Mouse (Mus musculus) hindbrain, embryonic 15.5 days (tissue): Measurements from ENCODE around the gene Ctbs. TPM values are rescaled to one million over a fixed set of nuclear protein-coding genes. Genes with fewer than 3 reads are reported as not detected.

Experiments used
- ATAC-seq: fragments of 200-750 bp; cut with Nextera tagmentation; 2 replicates; pipeline ENCODE4 v1.8.0; 2017; ENCODE audit warnings: low read depth, moderate number of reproducible peaks, moderate TSS enrichment; ENCODE audit not compliant: low FRiP score
- H3K27ac ChIP-seq: fragments of 300-500 bp; sonication (generic); replicated peaks from 2 replicates; pipeline ENCODE4 v1.5.1; 2015; ENCODE audit warnings: mild to moderate bottlenecking, inconsistent platforms
- H3K27me3 ChIP-seq: fragments of 300-500 bp; sonication (generic); 2 replicates; pipeline ENCODE4 v1.6.1; 2015; ENCODE audit warnings: control low read depth, inconsistent platforms
- H3K36me3 ChIP-seq: fragments of 300-500 bp; sonication (generic); 2 replicates; pipeline ENCODE4 v1.6.1; 2015; ENCODE audit warnings: control low read depth, inconsistent platforms
- H3K4me1 ChIP-seq: fragments of 300-500 bp; sonication (generic); replicated peaks from 2 replicates; pipeline ENCODE4 v1.6.1; 2015; ENCODE audit warnings: control low read depth, inconsistent platforms
- H3K4me2 ChIP-seq: fragments of 300-500 bp; sonication (generic); 2 replicates; pipeline ENCODE4 v1.6.1; 2015; ENCODE audit warnings: moderate library complexity, mild to moderate bottlenecking, inconsistent platforms
- H3K4me3 ChIP-seq: fragments of 300-500 bp; sonication (generic); 2 replicates; pipeline ENCODE4 v1.5.1; 2015; ENCODE audit warnings: mild to moderate bottlenecking, inconsistent platforms
- H3K9ac ChIP-seq: fragments of 300-500 bp; sonication (generic); 2 replicates; pipeline ENCODE4 v1.6.1; 2015; ENCODE audit warnings: inconsistent platforms
- H3K9me3 ChIP-seq: fragments of 300-500 bp; sonication (generic); 2 replicates; pipeline ENCODE4 v1.6.1; 2016; ENCODE audit warnings: control low read depth, inconsistent platforms
- WGBS: fragments of 180-500 bp; shearing (Covaris S2); methylation state at CpG from one replicate; pipeline ENCODE4 v1.1.7; 2015; 5-methylcytosine and 5-hydroxymethylcytosine counted together
- polyA plus RNA-seq: library from polyadenylated mRNA; unstranded; fragments of >200 nt; fragmentation: Nextera tagmentation; extraction: Ambion mirVana; gene quantifications from 2 replicates; pipeline ENCODE4 v1.2.1, GENCODE M21; 2015

Gene Ctbs
- polyA plus RNA-seq, 1 experiment from 2014 or later: 5.8 TPM

DNA sequence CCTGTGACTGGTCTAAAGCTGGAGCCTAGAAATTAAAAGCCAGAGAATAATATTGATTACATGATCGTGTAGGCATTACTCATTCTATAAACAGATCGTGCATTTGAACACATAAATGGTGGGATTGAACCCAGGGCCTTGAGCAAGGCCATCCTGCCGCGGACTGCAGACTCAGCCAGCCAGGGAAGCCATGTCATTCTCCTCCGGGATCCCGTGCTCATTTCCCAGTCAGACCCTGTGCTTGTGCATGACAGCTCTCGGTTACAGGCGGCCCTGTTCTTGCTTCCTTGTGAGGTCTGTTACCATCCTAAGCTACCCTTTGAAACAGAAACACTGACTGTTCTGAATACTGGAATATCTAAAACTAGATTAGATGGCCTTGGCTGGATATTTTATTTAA lies 14.9 kb upstream of the Ctbs start:
- H3K9ac ChIP-seq: no peak overlapping the region
- H3K36me3 ChIP-seq: peaks cover 52% of the 10 kb centered on the region
- H3K27me3 ChIP-seq: no peaks in the 10 kb centered on the region

DNA sequence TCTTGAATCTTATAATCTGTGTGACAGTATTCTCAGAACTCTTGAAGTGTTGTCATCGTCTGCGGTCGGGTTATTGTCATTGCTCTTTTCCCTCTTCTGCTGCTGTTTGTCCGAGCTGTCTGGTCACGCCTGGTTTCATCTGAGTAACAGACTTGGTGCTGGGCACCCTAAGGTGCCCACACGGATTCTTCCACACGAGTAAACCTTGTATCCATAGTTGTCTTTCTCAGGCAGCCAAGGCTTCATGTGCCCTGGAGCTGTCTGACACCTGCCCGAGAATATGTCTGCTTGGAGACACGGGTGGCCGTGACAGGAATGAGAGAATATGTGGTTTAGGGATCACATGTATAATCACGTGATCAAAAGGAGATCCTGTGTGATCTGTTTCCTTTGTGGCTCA lies 14.1 kb upstream of the Ctbs start:
- H3K4me1 ChIP-seq: no peaks in the 10 kb centered on the region
- ATAC-seq: no peak
- no peak overlapping the region for H3K9ac ChIP-seq
- no peak overlapping the region for H3K4me2 ChIP-seq
- no peaks in the 10 kb centered on the region for H3K9me3 ChIP-seq
- H3K4me3 ChIP-seq: no peak overlapping the region
- no peaks in the 10 kb centered on the region for H3K27me3 ChIP-seq
- no peak overlapping the region for H3K27ac ChIP-seq
- WGBS: 87% methylated on average over 11 of the region's 11 CpGs
- peaks cover 49% of the 10 kb centered on the region for H3K36me3 ChIP-seq

More for the DNA sequence above, 14.9 kb upstream of the Ctbs start:
- no peaks in the 10 kb centered on the region for H3K4me1 ChIP-seq
- ATAC-seq: no peak
- H3K4me3 ChIP-seq: no peak overlapping the region
- 96% methylated on average over 8 of the region's 8 CpGs for WGBS
- no peak overlapping the region for H3K27ac ChIP-seq
- H3K4me2 ChIP-seq: no peak overlapping the region
- no peaks in the 10 kb centered on the region for H3K9me3 ChIP-seq

DNA sequence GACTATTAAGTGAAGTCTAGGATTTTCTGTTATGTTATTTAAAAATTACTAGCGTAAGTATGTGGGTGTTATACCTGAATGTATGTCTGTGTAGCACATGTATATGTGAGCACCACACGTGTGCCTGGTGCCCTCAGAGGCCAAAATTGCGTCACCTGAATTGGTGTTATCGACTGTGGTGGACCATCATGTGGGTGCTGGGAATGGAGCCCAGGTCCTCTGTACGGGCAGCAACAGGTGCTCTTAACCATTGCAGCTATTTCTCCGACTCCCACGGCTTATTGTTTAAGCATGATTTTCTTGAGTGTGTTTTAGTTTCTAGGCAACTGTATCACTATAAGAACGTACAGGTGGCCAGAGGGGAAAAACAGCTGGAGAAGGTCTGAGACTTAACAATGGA lies 13.5 kb upstream of the Ctbs start:
- Histone ChIP-seq H3K4me3 (no peak overlapping the region), H3K4me1 (no peaks in the 10 kb centered on the region), H3K36me3 (peaks cover 47% of the 10 kb centered on the region), H3K9ac (no peak overlapping the region), H3K27me3 (no peaks in the 10 kb centered on the region), H3K4me2 (no peak overlapping the region), H3K27ac (no peak overlapping the region), H3K9me3 (no peaks in the 10 kb centered on the region)
- 95% methylated on average over 8 of the region's 8 CpGs for WGBS
- no peak for ATAC-seq

DNA sequence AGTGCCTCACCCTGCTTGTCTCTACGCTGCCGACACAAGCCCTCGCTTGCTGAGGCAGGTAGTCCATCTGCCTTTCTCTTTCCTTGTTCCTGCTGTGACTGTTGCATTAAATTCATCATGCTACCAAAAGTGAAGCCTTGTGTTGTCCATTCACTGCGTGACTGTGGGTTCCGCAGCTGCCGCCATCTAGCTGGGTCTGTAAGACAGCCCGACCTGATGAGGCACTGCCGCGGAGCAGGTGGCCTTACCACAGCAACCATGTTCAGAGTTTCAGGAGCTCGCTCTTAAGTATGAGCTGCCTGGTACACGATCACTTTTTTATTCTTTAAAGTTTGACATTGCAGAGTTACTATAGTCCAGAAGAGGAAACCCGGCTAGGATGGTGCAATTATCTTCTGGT lies 9.6 kb upstream of the Ctbs start:
- no peaks in the 10 kb centered on the region for H3K27me3 ChIP-seq
- H3K9me3 ChIP-seq: no peaks in the 10 kb centered on the region
- H3K4me2 ChIP-seq: no peak overlapping the region
- H3K27ac ChIP-seq: no peak overlapping the region
- H3K4me1 ChIP-seq: no peaks in the 10 kb centered on the region
- peaks cover 34% of the 10 kb centered on the region for H3K36me3 ChIP-seq
- no peak for ATAC-seq
- 93% methylated on average over 12 of the region's 12 CpGs for WGBS
- no peak overlapping the region for H3K4me3 ChIP-seq
- no peak overlapping the region for H3K9ac ChIP-seq

DNA sequence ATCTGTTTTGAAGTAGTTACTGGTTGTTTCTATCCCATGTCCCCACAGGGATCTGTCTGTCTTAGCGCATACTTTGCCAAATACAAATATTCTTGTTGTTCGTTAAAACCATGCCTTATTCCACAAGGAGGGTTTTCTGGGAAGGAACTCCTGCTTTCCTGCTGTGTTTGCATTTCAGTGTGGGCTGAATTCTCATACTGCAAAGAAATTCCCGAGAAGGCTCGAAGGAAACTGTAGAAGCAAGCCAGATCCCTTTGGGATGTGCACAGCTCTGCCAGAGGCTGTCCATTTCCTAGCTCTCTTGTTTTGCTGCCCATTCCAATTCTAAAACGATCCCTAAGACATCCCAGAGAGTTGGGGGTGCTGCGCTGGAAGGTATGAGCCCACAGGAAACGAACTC lies 9.2 kb upstream of the Ctbs start:
- Histone ChIP-seq H3K27ac (no peak overlapping the region), H3K4me2 (no peak overlapping the region), H3K36me3 (peaks cover 34% of the 10 kb centered on the region), H3K9ac (no peak overlapping the region), H3K9me3 (no peaks in the 10 kb centered on the region), H3K27me3 (no peaks in the 10 kb centered on the region), H3K4me3 (no peak overlapping the region), H3K4me1 (no peaks in the 10 kb centered on the region)
- WGBS: 87% methylated on average over 7 of the region's 7 CpGs
- ATAC-seq: no peak

DNA sequence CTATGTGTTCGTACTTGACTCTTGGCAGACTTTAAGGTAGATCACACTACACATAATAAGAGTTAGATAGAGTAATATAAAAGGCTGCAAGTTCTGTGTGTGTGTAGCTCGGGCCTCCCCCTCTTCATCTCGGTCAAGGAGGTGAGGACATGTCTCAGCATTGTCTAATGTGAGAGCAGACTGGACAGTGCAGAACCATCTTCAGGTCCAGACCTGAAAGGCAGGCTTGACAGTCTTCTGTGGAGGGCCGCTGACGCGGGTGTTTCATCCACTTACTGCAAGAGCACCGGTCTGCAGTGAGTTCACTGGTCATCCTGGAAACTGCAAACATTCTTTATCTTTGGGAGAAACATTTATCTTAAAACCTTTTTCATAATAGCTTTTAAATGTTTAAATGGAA lies 7.1 kb upstream of the Ctbs start:
- no peak overlapping the region for H3K27ac ChIP-seq
- H3K9ac ChIP-seq: no peak overlapping the region
- H3K9me3 ChIP-seq: no peaks in the 10 kb centered on the region
- H3K4me2 ChIP-seq: no peak overlapping the region
- peaks cover 16% of the 10 kb centered on the region for H3K36me3 ChIP-seq
- WGBS: 93% methylated on average over 7 of the region's 7 CpGs
- ATAC-seq: no peak
- H3K4me1 ChIP-seq: no peaks in the 10 kb centered on the region
- H3K27me3 ChIP-seq: no peaks in the 10 kb centered on the region
- no peak overlapping the region for H3K4me3 ChIP-seq

DNA sequence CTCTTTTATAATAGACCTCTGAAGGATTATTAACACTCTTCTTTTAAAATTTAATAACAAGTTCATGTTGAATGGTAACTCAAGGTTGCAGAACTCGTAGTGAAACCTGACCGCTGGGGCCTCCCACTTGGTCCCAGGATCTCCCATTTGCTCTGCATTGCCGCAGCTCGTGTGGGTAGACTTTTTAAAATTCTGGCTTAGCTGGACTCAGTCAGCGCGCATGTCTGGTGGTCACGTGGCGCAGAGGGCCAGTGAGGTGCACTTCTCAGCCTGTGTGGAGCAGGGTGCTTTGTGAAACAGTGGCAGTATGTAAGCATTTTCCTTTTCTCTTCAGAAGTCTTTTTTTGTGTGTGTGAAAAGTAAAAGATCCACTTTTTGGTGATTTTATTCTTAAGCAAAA lies 6.7 kb upstream of the Ctbs start:
- 92% methylated on average over 8 of the region's 8 CpGs for WGBS
- no peaks in the 10 kb centered on the region for H3K9me3 ChIP-seq
- no peak for ATAC-seq
- no peak overlapping the region for H3K27ac ChIP-seq
- no peaks in the 10 kb centered on the region for H3K4me1 ChIP-seq
- H3K36me3 ChIP-seq: peaks cover 15% of the 10 kb centered on the region; the same call in 1 of the 2 replicates
- H3K27me3 ChIP-seq: no peaks in the 10 kb centered on the region
- no peak overlapping the region for H3K4me3 ChIP-seq
- H3K9ac ChIP-seq: no peak overlapping the region
- H3K4me2 ChIP-seq: no peak overlapping the region

DNA sequence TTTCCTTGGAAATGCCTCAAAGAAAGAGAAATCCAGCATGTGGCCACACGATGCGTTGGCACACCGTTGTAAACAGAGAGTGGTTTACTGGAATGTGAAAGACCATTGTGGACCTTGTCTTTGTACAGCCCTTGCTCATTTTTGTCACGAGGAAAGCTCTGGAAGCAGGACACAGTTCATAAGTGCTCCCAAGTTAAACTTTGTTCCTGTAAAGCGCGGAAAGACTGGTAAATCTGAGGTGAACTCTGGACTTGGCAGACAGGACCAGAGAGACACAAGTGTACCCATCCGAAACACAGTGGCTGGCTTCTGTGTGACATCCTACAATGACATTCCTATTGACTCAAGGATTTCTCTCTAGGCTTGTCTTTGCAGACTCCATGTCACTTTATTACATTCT lies 6.2 kb upstream of the Ctbs start:
- Histone ChIP-seq H3K27ac (no peak overlapping the region), H3K4me1 (no peaks in the 10 kb centered on the region), H3K9me3 (no peaks in the 10 kb centered on the region), H3K4me2 (no peak overlapping the region), H3K4me3 (no peak overlapping the region), H3K27me3 (no peaks in the 10 kb centered on the region), H3K36me3 (peaks cover 12% of the 10 kb centered on the region; the same call in 1 of the 2 replicates), H3K9ac (no peak overlapping the region)
- WGBS: 87% methylated on average over 7 of the region's 7 CpGs
- ATAC-seq: no peak

DNA sequence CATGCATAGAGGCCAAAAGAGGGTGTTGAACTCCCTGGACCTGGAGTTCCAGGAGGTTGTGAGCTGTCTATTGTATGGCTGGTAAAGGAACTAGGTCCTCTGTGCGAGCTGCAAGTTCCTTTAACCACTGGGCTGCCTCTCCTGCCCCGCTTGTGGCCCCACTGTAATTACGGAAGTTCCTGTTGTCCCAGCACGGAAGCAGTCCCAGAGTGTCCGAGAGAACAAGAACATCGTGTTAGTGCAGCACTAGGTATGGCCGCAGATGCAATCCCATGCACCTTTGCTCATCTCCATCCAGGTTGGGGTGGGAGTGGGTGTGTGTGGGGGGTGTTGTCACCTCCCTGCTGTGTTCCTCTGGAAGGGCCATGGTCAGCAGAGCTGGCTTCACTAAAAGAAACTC lies 4.7 kb upstream of the Ctbs start:
- peaks cover 2% of the 10 kb centered on the region for H3K4me1 ChIP-seq
- no peak overlapping the region for H3K9ac ChIP-seq
- H3K36me3 ChIP-seq: peaks cover 9% of the 10 kb centered on the region; the same call in 1 of the 2 replicates
- H3K27ac ChIP-seq: no peak overlapping the region
- H3K4me2 ChIP-seq: no peak overlapping the region
- 94% methylated on average over 7 of the region's 7 CpGs for WGBS
- no peaks in the 10 kb centered on the region for H3K27me3 ChIP-seq
- no peaks in the 10 kb centered on the region for H3K9me3 ChIP-seq
- H3K4me3 ChIP-seq: no peak overlapping the region
- 0 out of 2 replicates have a peak, but pooled peaks have one; percentile 23 for ATAC-seq

DNA sequence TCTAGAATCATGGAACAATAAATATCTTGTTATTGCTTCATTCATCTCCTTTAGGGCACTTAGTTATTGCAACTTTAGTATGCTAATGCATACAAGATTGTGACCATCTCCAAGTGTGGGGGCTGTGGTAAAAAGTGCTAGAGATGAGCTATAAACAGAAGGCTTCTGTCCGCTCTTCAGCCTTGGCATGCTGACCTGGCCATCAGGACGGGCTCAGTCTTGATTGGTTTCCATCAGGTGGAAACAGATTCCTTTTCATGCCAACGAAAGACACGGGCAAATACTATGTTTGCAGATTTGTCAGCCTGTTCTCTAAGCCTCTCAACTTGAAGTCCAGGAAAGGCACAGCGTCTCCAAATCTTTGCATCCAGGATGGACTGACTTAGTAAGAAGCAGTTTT lies 2.4 kb upstream of the Ctbs start:
- no peak overlapping the region for H3K27ac ChIP-seq
- no peaks in the 10 kb centered on the region for H3K9me3 ChIP-seq
- peaks cover 5% of the 10 kb centered on the region for H3K4me1 ChIP-seq
- peaks cover 3% of the 10 kb centered on the region; the same call in 1 of the 2 replicates for H3K36me3 ChIP-seq
- ATAC-seq: no peak
- H3K4me3 ChIP-seq: no peak overlapping the region
- WGBS: 90% methylated on average over 5 of the region's 5 CpGs
- H3K4me2 ChIP-seq: no peak overlapping the region
- no peak overlapping the region for H3K9ac ChIP-seq
- no peaks in the 10 kb centered on the region for H3K27me3 ChIP-seq

DNA sequence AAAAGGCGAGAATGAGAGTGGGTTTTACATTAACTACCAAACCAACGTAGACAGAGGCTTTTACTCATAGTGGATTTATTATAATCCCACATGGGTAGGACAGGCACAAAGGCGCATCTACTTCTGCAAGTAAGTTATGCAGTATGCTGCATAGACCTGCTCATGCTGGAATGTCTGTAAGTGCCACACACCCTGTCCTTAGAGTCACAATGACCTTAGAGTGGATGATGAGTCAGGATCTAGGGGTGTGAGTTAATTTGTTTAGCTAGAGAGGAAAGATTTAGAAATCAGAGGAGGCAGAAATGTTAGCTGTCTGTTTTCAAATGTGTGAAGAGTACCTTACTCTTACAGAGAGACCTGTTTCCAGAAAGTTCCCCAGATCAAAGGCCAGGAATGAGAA lies 2.0 kb upstream of the Ctbs start:
- no peaks in the 10 kb centered on the region for H3K9me3 ChIP-seq
- H3K4me1 ChIP-seq: peaks cover 5% of the 10 kb centered on the region
- ATAC-seq: no peak
- no peak overlapping the region for H3K27ac ChIP-seq
- H3K27me3 ChIP-seq: no peaks in the 10 kb centered on the region
- H3K4me3 ChIP-seq: no peak overlapping the region
- 93% methylated on average over 3 of the region's 3 CpGs for WGBS
- no peak overlapping the region for H3K9ac ChIP-seq
- H3K36me3 ChIP-seq: peaks cover 3% of the 10 kb centered on the region; the same call in 1 of the 2 replicates
- no peak overlapping the region for H3K4me2 ChIP-seq

DNA sequence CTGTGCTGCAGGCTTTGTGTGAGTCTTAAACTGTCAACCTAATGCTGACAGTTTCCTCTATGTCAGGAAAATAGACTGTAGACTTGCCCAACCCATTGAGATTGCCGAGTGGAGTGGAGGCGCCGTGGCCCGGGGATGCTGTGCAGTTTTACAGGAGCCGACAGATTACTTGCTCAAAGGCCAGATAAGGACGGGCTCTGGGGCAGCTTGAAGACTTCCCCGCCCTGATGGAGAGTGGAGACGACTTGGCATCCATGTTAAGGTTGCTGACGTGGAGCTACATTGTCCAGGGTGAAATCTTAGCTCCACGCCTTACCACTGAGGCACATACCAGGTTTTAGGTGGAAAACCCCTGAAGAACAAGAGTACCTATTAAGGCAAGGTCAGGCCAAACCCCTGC lies 1.2 kb upstream of the Ctbs start:
- 91% methylated on average over 10 of the region's 10 CpGs for WGBS
- Histone ChIP-seq H3K9ac (no peak overlapping the region), H3K4me2 (no peak overlapping the region), H3K4me1 (peaks cover 5% of the 10 kb centered on the region), H3K9me3 (no peaks in the 10 kb centered on the region), H3K36me3 (peaks cover 3% of the 10 kb centered on the region; the same call in 1 of the 2 replicates), H3K27me3 (no peaks in the 10 kb centered on the region), H3K27ac (no peak overlapping the region), H3K4me3 (no peak overlapping the region)
- ATAC-seq: no peak

DNA sequence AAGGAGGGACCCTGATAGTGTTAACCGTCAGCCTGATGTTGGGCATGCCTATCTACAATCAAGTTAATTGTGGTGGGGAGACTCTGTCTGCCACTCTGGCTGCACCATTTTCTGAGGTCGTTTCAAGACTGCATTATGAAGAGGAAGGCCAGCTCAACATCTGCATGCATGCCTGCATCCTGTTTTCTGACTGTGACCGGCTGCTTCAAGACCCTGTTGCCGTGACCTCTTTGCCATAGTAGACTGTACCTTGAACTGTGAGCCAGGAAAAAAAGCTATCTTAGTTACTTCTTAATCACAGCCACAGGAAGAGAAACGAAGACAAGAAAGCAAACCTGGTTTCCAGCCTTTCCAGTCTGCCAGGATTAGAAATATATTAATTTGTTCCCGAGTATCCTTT lies 626 bp upstream of the Ctbs start:
- Histone ChIP-seq H3K27me3 (no peaks in the 10 kb centered on the region), H3K9ac (no peak overlapping the region), H3K4me2 (no peak overlapping the region), H3K4me3 (no peak overlapping the region), H3K4me1 (peaks cover 5% of the 10 kb centered on the region), H3K36me3 (peaks cover 3% of the 10 kb centered on the region; the same call in 1 of the 2 replicates), H3K27ac (no peak overlapping the region), H3K9me3 (no peaks in the 10 kb centered on the region)
- WGBS: 74% methylated on average over 6 of the region's 6 CpGs
- ATAC-seq: no peak
